Mouse (Mus musculus): Measurements from ENCODE around the gene Mknk2. TPM values are rescaled to one million over a fixed set of nuclear protein-coding genes. Genes with fewer than 3 reads are reported as not detected.

The Mknk2 gene
- polyA plus RNA-seq, 1 experiment from 2014 or later = 122 TPM

GRCm38 (mm10) chr10:80618181-80618580 lies 59.7 kb downstream of the Mknk2 start:
- Histone ChIP-seq H3K27me3 (no peaks in the 10 kb centered on the region), H3K4me1 (replicated peaks) (peaks cover 7% of the 10 kb centered on the region), H3K4me3 (replicated peaks) (no peak overlapping the region), H3K9me3 (no peaks in the 10 kb centered on the region), H3K9ac (replicated peaks) (no peak overlapping the region), H3K36me3 (peaks cover 33% of the 10 kb centered on the region), H3K27ac (no peak overlapping the region), H3K4me2 (no peak overlapping the region)
- ATAC-seq (ENCODE audit: insufficient number of reproducible peaks, insufficient read depth, low FRiP score, low TSS enrichment, low read depth) = no peak
- 80% methylated on average over 9 of the region's 9 CpGs for WGBS

Other genes with a start within 250 kb of the Mknk2 start
- 247 and 274 TPM in 2 replicates for gene Tcf3, start 244.5 kb downstream of the Mknk2 start, polyA plus RNA-seq (2016; fragmentation: Nextera tagmentation; extraction: Ambion mirVana)
- not detected in 2 replicates for gene Onecut3, start 183.3 kb downstream of the Mknk2 start, polyA plus RNA-seq (2016; fragmentation: Nextera tagmentation; extraction: Ambion mirVana)
- 0.29 and 0.50 TPM in 2 replicates for gene Atp8b3, start 139.0 kb downstream of the Mknk2 start, polyA plus RNA-seq (2016; fragmentation: Nextera tagmentation; extraction: Ambion mirVana)
- 33.4 and 34.1 TPM in 2 replicates for gene Rexo1, start 116.6 kb downstream of the Mknk2 start, polyA plus RNA-seq (2016; fragmentation: Nextera tagmentation; extraction: Ambion mirVana)
- gene Klf16, start 100.8 kb downstream of the Mknk2 start, polyA plus RNA-seq (2016; fragmentation: Nextera tagmentation; extraction: Ambion mirVana) = 12.1 and 12.4 TPM in 2 replicates
- gene Abhd17a, start 87.8 kb downstream of the Mknk2 start, polyA plus RNA-seq (2016; fragmentation: Nextera tagmentation; extraction: Ambion mirVana) = 108 and 110 TPM in 2 replicates
- 62.1 and 66.0 TPM in 2 replicates for gene Scamp4, start 75.2 kb downstream of the Mknk2 start, polyA plus RNA-seq (2016; fragmentation: Nextera tagmentation; extraction: Ambion mirVana)
- 6.1 and 9.9 TPM in 2 replicates for gene Adat3, start 75.2 kb downstream of the Mknk2 start, polyA plus RNA-seq (2016; fragmentation: Nextera tagmentation; extraction: Ambion mirVana)
- 4.9 and 6.1 TPM in 2 replicates for gene Gm49322, start 72.1 kb downstream of the Mknk2 start, polyA plus RNA-seq (2016; fragmentation: Nextera tagmentation; extraction: Ambion mirVana)
- 239 and 260 TPM in 2 replicates for gene Csnk1g2, start 55.3 kb downstream of the Mknk2 start, polyA plus RNA-seq (2016; fragmentation: Nextera tagmentation; extraction: Ambion mirVana)
- 95.8 and 102 TPM in 2 replicates for gene Btbd2, start 21.0 kb downstream of the Mknk2 start, polyA plus RNA-seq (2016; fragmentation: Nextera tagmentation; extraction: Ambion mirVana)
- 51.1 and 51.7 TPM in 2 replicates for gene Mob3a, start 23.9 kb upstream of the Mknk2 start, polyA plus RNA-seq (2016; fragmentation: Nextera tagmentation; extraction: Ambion mirVana)
- gene Izumo4, start 24.1 kb upstream of the Mknk2 start, polyA plus RNA-seq (2016; fragmentation: Nextera tagmentation; extraction: Ambion mirVana) = 12.5 and 16.5 TPM in 2 replicates
- 73.8 and 76.8 TPM in 2 replicates for gene Ap3d1, start 64.2 kb upstream of the Mknk2 start, polyA plus RNA-seq (2016; fragmentation: Nextera tagmentation; extraction: Ambion mirVana)
- gene Dot1l, start 77.1 kb upstream of the Mknk2 start, polyA plus RNA-seq (2016; fragmentation: Nextera tagmentation; extraction: Ambion mirVana) = 21.8 and 22.8 TPM in 2 replicates
- 63.0 and 72.8 TPM in 2 replicates for gene Sf3a2, start 120.1 kb upstream of the Mknk2 start, polyA plus RNA-seq (2016; fragmentation: Nextera tagmentation; extraction: Ambion mirVana)
- gene Plekhj1, start 120.5 kb upstream of the Mknk2 start, polyA plus RNA-seq (2016; fragmentation: Nextera tagmentation; extraction: Ambion mirVana) = 132 and 144 TPM in 2 replicates
- not detected in 2 replicates for gene Amh, start 127.1 kb upstream of the Mknk2 start, polyA plus RNA-seq (2016; fragmentation: Nextera tagmentation; extraction: Ambion mirVana)
- gene Jsrp1, start 135.4 kb upstream of the Mknk2 start, polyA plus RNA-seq (2016; fragmentation: Nextera tagmentation; extraction: Ambion mirVana) = 1.6 and 1.7 TPM in 2 replicates
- gene Oaz1, start 148.5 kb upstream of the Mknk2 start, polyA plus RNA-seq (2016; fragmentation: Nextera tagmentation; extraction: Ambion mirVana) = 1,783 and 1,832 TPM in 2 replicates
- 0.79 and 0.87 TPM in 2 replicates for gene Lingo3, start 165.9 kb upstream of the Mknk2 start, polyA plus RNA-seq (2016; fragmentation: Nextera tagmentation; extraction: Ambion mirVana)
- gene Lsm7, start 177.1 kb upstream of the Mknk2 start, polyA plus RNA-seq (2016; fragmentation: Nextera tagmentation; extraction: Ambion mirVana) = 344 and 378 TPM in 2 replicates
- 43.7 and 50.3 TPM in 2 replicates for gene Sppl2b, start 177.2 kb upstream of the Mknk2 start, polyA plus RNA-seq (2016; fragmentation: Nextera tagmentation; extraction: Ambion mirVana)
- 0.08 TPM in 1 of 2 replicates, not detected in the other for gene Tmprss9, start 193.7 kb upstream of the Mknk2 start, polyA plus RNA-seq (2016; fragmentation: Nextera tagmentation; extraction: Ambion mirVana)
- 318 and 327 TPM in 2 replicates for gene Timm13, start 222.9 kb upstream of the Mknk2 start, polyA plus RNA-seq (2016; fragmentation: Nextera tagmentation; extraction: Ambion mirVana)
- 74.8 and 75.2 TPM in 2 replicates for gene Lmnb2, start 240.1 kb upstream of the Mknk2 start, polyA plus RNA-seq (2016; fragmentation: Nextera tagmentation; extraction: Ambion mirVana)